Mouse (Mus musculus) Patski (cell line): ENCODE results near the gene R3hdm4. TPM values are rescaled to one million over a fixed set of nuclear protein-coding genes. Genes with fewer than 3 reads are reported as not detected.
"Not testable (repeated sequence)": the region's sequence is repeated elsewhere in the genome, so short reads cannot be mapped to it uniquely, and the experiment has no call there.

Source experiments
- ATAC-seq: fragments of 100-300 bp; one replicate; pipeline ENCODE4 v1.8.0; 2021
- CTCF ChIA-PET: fragments of 350-600 bp; sonication (Branson Sonifier 250); formaldehyde crosslinking; loops from one replicate; lab custom pipeline; 2022; ENCODE audit warnings: inconsistent platforms; lab: Charles Lee
- POLR2A ChIA-PET: fragments of 350-600 bp; sonication (Branson Sonifier 250); formaldehyde crosslinking; loops from one replicate; lab custom pipeline; 2022; ENCODE audit warnings: antibody characterized with exemption, inconsistent platforms; lab: Charles Lee
- DNase-seq: peaks from one replicate; pipeline ENCODE4 v3.0.0-alpha.2; 2011; ENCODE audit warnings: low read depth, low spot score
- H3K27me3 ChIP-seq: fragments of 371-371 bp; one replicate; pipeline ENCODE4 v1.5.1; 2021
- CTCF ChIP-seq: fragments of 100-300 bp; IDR thresholded peaks from one replicate; pipeline ENCODE4 v1.5.1; 2021
- in situ Hi-C: fragments of 300-500 bp; cut with MboI; formaldehyde crosslinking; loops from 3 replicates; pipeline ENCODE4 v1.11.1; 2018; ENCODE audit warnings: low pct_unique_long_range_greater_than_20kb, mixed read lengths
- polyA plus RNA-seq: library from polyadenylated mRNA; unstranded; gene quantifications from one replicate; pipeline ENCODE4 v1.2.3, GENCODE M21; 2021

The R3hdm4 gene
- polyA plus RNA-seq, 1 experiment from 2014 or later = 101 TPM

DNA sequence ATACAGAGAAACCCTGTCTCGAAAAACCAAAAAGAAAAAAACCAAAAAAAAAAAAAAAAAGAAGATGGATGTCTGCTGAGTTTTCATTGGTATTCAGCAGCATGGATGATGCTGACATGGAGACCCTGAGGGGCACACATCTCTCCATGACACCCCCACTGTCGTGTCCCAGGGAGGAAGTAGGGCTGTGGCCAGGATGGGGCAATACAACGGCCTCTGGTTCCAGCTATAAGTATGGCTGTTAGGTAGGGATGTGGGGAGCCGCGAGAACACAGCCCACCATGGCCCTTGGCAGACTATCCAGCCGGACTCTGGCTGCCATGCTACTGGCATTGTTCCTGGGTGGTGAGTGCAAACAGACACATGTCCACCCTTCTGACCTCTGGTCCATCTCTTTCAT lies 35.0 kb downstream of the R3hdm4 start, which contains the start of gene Elane:
Gene Elane (plus strand): TSS at position 194 of the 400 bp plus-strand sequence.
- POLR2A ChIA-PET = no interaction called here
- DNase-seq = no peak
- TF ChIP-seq CTCF = no peak
- ATAC-seq = no peak
- no peaks in the 10 kb centered on the region for H3K27me3 ChIP-seq
- CTCF ChIA-PET = no interaction called here
- in situ Hi-C loops = no loop called here

DNA sequence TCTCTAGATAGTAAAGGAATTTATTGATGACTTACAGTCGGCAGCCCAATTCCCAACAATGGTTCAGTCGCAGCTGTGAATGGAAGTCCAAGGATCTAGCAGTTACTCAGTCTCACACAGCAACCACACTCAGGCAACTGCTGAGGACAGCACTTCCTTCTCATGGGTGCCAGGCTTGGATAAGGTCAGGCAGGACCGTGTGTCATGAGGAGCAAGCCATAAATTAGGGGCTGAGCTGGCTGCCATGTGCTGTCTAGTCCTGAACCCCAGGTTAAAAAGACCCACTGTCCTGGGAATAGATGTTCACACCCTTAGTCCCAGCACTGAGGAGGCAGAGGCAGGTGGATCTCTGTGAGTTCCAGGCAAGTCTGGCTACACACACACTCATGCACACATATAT lies 36.1 kb downstream of the R3hdm4 start:
- POLR2A ChIA-PET, H3K27me3 ChIP-seq, DNase-seq, ATAC-seq: not testable (repeated sequence)
- in situ Hi-C loops = loop anchor here (5.0 kb wide), 2 partner anchors 37 to 72 kb away; partner anchors contain the start of gene R3hdm4
- CTCF ChIA-PET = interaction anchor here (1.3 to 2.0 kb wide), 3 partner anchors 10 to 55 kb away, joined by 3 to 7 read pairs (median 6); no protein-coding TSS in a partner anchor

DNA sequence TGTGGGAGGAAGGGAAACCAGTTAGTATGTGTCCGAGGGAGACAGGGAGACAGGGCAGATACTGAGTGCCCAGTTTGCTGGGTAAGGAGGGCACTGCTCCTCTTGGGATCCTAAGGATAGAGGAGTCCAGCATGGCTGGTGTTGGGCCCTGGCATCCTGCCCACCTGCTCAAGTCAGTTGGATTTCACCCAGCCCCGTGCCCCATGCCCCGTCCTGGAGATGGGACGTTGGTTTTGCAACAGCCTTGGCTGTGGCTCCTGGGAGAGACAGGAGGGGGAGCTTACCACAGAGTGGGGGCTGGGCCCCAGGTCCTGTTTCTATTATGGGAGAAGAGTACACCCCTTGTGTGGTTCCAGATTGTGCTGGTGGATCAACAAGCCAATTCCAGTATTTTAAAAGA lies 36.6 kb downstream of the R3hdm4 start:
- DNase-seq (no peak), ATAC-seq (no peak)
- CTCF ChIA-PET = interaction anchor here (0.8 to 2.1 kb wide), 11 partner anchors 11 to 79 kb away, joined by 3 to 15 read pairs (median 6); partner anchors contain the start of genes Gm26602 and Med16
- POLR2A ChIA-PET = no interaction called here
- no peak for TF ChIP-seq CTCF
- H3K27me3 ChIP-seq = no peaks in the 10 kb centered on the region
- in situ Hi-C loops = loop anchor here (5.0 kb wide), 2 partner anchors 38 to 73 kb away; partner anchors contain the start of gene R3hdm4

DNA sequence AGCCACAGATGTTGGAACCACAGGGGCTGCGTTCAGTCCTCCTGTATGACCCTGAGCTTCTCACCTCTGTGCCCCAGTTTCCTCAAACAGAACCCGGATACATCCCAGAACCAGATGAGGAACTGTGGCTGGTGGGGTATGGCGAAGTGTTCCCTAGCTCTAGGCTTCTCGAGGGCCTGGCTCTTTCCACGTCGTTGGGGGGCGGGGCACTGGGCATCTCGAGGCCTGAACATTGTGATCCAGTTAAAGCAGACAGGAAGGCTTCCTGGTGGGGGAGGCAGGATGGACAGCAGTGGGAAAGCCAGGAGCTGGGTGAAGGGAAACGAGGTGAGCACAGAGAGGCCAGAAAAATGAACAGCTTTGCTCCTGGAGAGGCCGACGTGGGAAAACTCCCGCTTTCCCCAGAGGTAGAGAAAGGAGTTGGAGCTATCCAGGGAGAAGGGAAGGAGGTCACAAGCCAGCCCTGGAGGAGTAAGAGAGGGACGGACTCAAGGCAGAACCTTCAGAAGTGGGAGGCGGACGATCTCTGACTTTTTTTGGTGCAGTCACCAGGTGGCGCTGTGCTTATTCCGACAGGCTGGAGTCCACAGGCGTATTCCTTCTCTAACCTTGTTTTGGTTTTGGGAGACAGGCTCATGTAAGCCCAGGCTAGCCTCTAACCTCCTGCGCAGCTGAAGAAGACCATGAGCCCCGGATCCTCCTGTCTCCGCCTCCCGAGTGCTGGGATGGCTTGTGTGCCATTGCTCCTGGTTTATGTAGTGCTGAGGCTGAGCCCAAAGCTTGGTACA lies 37.5 kb downstream of the R3hdm4 start:
- POLR2A ChIA-PET = interaction anchor here (1.1 kb wide), 1 partner anchor 28 kb away, joined by 3 read pairs; no protein-coding TSS in a partner anchor
- DNase-seq = no peak
- CTCF ChIA-PET = interaction anchor here (0.7 to 2.1 kb wide), 21 partner anchors 10 to 80 kb away, joined by 3 to 15 read pairs (median 4); partner anchors contain the start of genes Gm26602 and Med16
- H3K27me3 ChIP-seq = no peaks in the 10 kb centered on the region
- peak; percentile 29 for ATAC-seq
- TF ChIP-seq CTCF = no peak
- in situ Hi-C loops = loop anchor here (5.0 kb wide), 2 partner anchors 39 to 74 kb away; partner anchors contain the start of gene R3hdm4

DNA sequence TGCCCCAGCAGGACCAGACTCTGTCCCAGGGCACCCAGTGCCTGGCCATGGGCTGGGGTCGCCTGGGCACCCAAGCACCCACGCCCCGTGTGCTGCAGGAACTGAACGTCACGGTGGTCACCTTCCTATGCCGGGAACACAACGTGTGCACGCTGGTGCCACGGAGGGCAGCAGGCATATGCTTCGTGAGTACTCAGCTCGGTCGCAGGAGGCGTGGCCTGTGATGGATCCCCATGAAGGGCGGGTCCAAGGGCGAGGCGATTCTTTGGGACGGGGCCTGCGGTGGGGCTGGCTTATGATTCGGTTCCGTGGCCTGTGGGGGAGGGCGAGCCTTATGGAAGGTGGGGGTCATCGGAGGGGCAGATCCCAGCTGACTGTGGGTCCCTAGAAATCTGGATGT lies 39.0 kb downstream of the R3hdm4 start:
- TF ChIP-seq CTCF = no peak
- POLR2A ChIA-PET = no interaction called here
- CTCF ChIA-PET = no interaction called here
- DNase-seq (no peak), ATAC-seq (no peak)
- in situ Hi-C loops = loop anchor here (5.0 kb wide), 2 partner anchors 40 to 75 kb away; partner anchors contain the start of gene R3hdm4
- no peaks in the 10 kb centered on the region for H3K27me3 ChIP-seq

DNA sequence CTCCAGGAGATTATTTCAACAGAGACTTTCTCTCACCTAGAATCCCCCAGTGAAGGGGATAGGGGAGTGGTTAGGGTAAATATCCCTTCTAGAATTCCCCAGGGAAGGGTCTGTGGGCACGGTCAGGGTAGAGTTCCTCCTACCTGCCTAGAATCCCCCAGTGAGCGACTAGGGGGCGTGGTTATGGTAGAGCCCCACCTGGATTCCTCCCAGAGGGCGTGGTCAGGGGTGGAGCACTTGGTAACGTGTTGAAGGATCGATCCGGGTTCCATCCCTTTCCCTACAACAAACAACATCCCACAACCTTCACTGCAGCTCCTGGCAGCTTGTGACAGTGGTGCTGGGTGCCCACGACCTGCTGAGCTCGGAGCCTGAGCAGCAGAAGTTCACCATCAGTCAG lies 40.3 kb downstream of the R3hdm4 start:
- ATAC-seq (no peak), DNase-seq (no peak)
- ChIA-PET POLR2A (interaction anchor here (0.8 kb wide), 1 partner anchor 10 kb away, joined by 4 read pairs; no protein-coding TSS in a partner anchor), CTCF (no interaction called here)
- H3K27me3 ChIP-seq = no peaks in the 10 kb centered on the region
- in situ Hi-C loops = loop anchor here (5.0 kb wide), 2 partner anchors 42 to 77 kb away; partner anchors contain the start of gene R3hdm4
- no peak for TF ChIP-seq CTCF

DNA sequence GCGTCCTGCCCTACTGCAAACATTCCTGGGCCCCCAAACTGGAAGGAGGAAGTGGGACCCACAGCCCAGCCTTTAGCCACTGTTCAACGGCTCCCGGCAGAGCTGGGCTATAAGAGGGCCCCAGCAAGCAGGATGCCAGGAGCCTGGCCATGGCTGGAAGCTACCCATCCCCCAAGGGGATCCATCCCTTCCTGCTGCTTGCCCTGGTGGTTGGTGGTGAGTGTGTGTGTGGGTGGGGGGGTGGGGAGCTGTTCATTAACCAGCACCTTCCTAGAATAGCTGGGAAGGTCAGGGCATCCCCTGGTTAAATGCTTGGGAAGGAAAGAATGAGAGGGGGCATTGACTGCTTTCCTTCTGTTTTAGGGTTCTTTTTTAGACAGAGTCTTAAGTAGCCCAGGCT lies 41.5 kb downstream of the R3hdm4 start:
- CTCF ChIA-PET = interaction anchor here (1.0 to 1.2 kb wide), 3 partner anchors 11 to 21 kb away, joined by 3 read pairs; partner anchors contain the start of gene Cfd
- ATAC-seq = no peak
- POLR2A ChIA-PET = interaction anchor here (0.5 to 1.1 kb wide), 2 partner anchors 14 to 71 kb away, joined by 3 to 5 read pairs; no protein-coding TSS in a partner anchor

DNA sequence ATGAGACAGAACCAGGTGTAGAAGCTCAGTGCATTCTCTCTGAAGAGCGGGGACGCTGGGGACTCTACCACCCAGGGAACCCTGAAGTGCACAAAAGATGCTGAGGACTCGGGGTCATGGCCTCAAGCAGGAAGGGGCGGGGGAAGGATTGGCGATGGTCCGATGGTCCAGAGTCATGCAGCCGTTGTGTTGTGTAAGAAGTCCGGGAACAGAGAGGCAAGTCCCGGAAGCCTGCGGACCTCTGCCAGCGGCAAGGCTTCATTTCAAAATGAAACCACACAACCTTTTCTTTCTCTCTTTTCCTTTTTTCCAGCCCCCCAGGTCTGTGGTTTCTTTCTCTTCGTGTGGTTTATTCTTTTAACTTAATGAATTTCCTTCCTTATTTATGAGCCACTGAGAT lies 43.3 kb downstream of the R3hdm4 start:
- no peak for ATAC-seq
- H3K27me3 ChIP-seq = no peaks in the 10 kb centered on the region
- no peak for TF ChIP-seq CTCF
- no peak for DNase-seq
- ChIA-PET CTCF (no interaction called here), POLR2A (no interaction called here)
- in situ Hi-C loops = no loop called here

More for the DNA sequence above, 41.5 kb downstream of the R3hdm4 start:
- in situ Hi-C loops = no loop called here
- no peak for TF ChIP-seq CTCF
- DNase-seq = no peak
- no peaks in the 10 kb centered on the region for H3K27me3 ChIP-seq

DNA sequence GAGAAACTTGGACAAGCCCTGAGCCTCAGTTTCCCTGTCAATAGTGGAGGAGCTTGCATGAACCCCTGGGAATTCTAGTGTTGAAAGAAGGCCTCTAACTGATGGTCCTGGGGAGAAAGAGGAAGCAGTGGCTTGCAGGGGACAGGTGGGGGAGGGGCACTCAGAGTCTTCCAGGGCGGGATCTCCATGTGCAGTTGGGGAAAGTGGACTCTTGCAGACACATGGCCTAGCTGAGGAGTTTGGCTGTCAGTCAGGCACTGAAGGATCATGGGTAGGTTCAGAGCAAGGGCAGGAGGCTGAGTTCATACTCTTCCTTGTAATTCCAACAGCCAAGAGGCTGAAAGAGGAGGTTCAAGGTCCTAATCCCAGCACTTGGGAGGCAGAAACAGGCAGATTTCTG lies 43.8 kb downstream of the R3hdm4 start:
- DNase-seq (no peak), ATAC-seq (no peak)
- in situ Hi-C loops = no loop called here
- ChIA-PET CTCF (no interaction called here), POLR2A (no interaction called here)
- H3K27me3 ChIP-seq = no peaks in the 10 kb centered on the region
- no peak for TF ChIP-seq CTCF

DNA sequence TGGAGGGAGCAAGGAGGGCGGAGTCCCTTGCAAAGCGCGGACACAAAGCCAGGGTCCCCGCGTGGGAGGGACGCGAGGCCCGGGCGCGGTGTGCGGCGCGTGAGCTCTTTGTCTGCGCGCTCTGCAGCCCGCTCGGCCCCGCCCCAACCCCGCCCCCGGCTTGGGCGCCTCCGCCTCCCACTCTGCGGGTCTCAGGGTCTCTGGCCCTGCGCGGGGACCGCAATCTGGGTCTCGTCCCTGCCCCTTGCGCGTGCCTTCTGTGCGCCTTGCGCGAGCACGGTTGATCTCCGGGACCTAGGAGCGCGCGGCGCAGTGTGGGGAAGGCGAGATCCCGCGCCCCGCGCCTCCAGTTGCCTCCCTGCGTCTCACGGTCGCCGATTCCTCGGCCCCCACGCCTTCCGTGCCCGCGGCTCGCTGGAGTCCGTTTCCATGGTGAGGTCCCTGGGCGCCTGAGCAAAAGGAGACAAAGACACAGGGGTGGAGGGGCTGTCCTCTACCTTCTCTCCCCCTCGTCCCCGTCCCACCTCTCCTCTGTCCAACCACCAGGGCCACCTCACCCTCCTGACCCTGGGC lies 46.6 kb downstream of the R3hdm4 start, which contains the start of the genes Prtn3 and Plppr3:
Gene Prtn3 (plus strand): TSS at position 187 of the 573 bp plus-strand sequence.
Gene Plppr3 (minus strand): TSS at position 345 of the 573 bp plus-strand sequence.
- no peaks in the 10 kb centered on the region for H3K27me3 ChIP-seq
- POLR2A ChIA-PET = interaction anchor here (1.4 kb wide), 1 partner anchor 16 kb away, joined by 3 read pairs; no protein-coding TSS in a partner anchor
- ATAC-seq = peak; percentile 31
- in situ Hi-C loops = no loop called here
- no peak for DNase-seq
- CTCF ChIA-PET = interaction anchor here (1.7 kb wide), 1 partner anchor 9 kb away, joined by 5 read pairs; no protein-coding TSS in a partner anchor
- TF ChIP-seq CTCF = no peak
